Mouse (Mus musculus): Measurements from ENCODE around the gene D10Wsu102e. TPM values are rescaled to one million over a fixed set of nuclear protein-coding genes. Genes with fewer than 3 reads are reported as not detected.
"Not testable (repeated sequence)": the region's sequence is repeated elsewhere in the genome, so short reads cannot be mapped to it uniquely, and the experiment has no call there.

The D10Wsu102e gene
- polyA plus RNA-seq, 1 experiment from 2014 or later = 1.0 TPM

GRCm38 (mm10) chr10:83477286-83477685 is 117.3 kb downstream of the D10Wsu102e start:
- no peak overlapping the region for H3K9ac ChIP-seq (ENCODE audit: low read length)
- no peaks in the 10 kb centered on the region; the same call in 1 of the 2 replicates for H3K9me3 ChIP-seq (ENCODE audit: control insufficient read depth, low read length)
- ATAC-seq (ENCODE audit: low FRiP score) (no peak), DNase-seq (ENCODE audit: low spot score, missing footprints) (no peak)
- H3K27me3 ChIP-seq (ENCODE audit: control insufficient read depth, insufficient read depth, low read length) = no peaks in the 10 kb centered on the region
- 86% methylated on average over 5 of the region's 5 CpGs for WGBS
- no peaks in the 10 kb centered on the region for H3K36me3 ChIP-seq (ENCODE audit: control insufficient read depth, insufficient read depth, low read length)
- H3K27ac ChIP-seq (ENCODE audit: low read depth, low read length) = no peak overlapping the region
- no peaks in the 10 kb centered on the region for H3K4me1 ChIP-seq (ENCODE audit: control insufficient read depth, insufficient read depth, low read length)
- no peak overlapping the region for H3K4me3 ChIP-seq (ENCODE audit: low read depth, low read length)
- H3K4me2 ChIP-seq = no peak overlapping the region

GRCm38 (mm10) chr10:83490506-83490905 is 130.5 kb downstream of the D10Wsu102e start:
- no peak overlapping the region for H3K9ac ChIP-seq (ENCODE audit: low read length)
- no peak overlapping the region for H3K4me3 ChIP-seq (ENCODE audit: low read depth, low read length)
- no peaks in the 10 kb centered on the region for H3K9me3 ChIP-seq (ENCODE audit: control insufficient read depth, low read length)
- 91% methylated on average over 6 of the region's 6 CpGs for WGBS
- H3K36me3 ChIP-seq (ENCODE audit: control insufficient read depth, insufficient read depth, low read length) = no peaks in the 10 kb centered on the region
- no peaks in the 10 kb centered on the region for H3K4me1 ChIP-seq (ENCODE audit: control insufficient read depth, insufficient read depth, low read length)
- no peak overlapping the region for H3K27ac ChIP-seq (ENCODE audit: low read depth, low read length)
- DNase-seq (ENCODE audit: low spot score, missing footprints) (no peak), ATAC-seq (ENCODE audit: low FRiP score) (no peak)
- no peaks in the 10 kb centered on the region for H3K27me3 ChIP-seq (ENCODE audit: control insufficient read depth, insufficient read depth, low read length)
- H3K4me2 ChIP-seq = no peak overlapping the region

- H3K36me3 ChIP-seq (ENCODE audit: control insufficient read depth, insufficient read depth, low read length) = no peaks in the 10 kb centered on the region
- DNase-seq (ENCODE audit: low spot score, missing footprints) (no peak), ATAC-seq (ENCODE audit: low FRiP score) (no peak)
- H3K9me3 ChIP-seq (ENCODE audit: control insufficient read depth, low read length) = no peaks in the 10 kb centered on the region
- no peaks in the 10 kb centered on the region for H3K27me3 ChIP-seq (ENCODE audit: control insufficient read depth, insufficient read depth, low read length)
- WGBS = 90% methylated on average over 13 of the region's 13 CpGs
- no peak overlapping the region for H3K9ac ChIP-seq (ENCODE audit: low read length)
- H3K4me1 ChIP-seq (ENCODE audit: control insufficient read depth, insufficient read depth, low read length) = no peaks in the 10 kb centered on the region
- no peak overlapping the region for H3K27ac ChIP-seq (ENCODE audit: low read depth, low read length)
- no peak overlapping the region for H3K4me3 ChIP-seq (ENCODE audit: low read depth, low read length)
- H3K4me2 ChIP-seq = no peak overlapping the region
These were observed 137.3 kb downstream of the D10Wsu102e start for GRCm38 (mm10) chr10:83497321-83497720.

GRCm38 (mm10) chr10:83508962-83509660 is 149.1 kb downstream of the D10Wsu102e start:
- no peak overlapping the region for H3K9ac ChIP-seq (ENCODE audit: low read length)
- no peak overlapping the region for H3K4me3 ChIP-seq (ENCODE audit: low read depth, low read length)
- H3K27me3 ChIP-seq (ENCODE audit: control insufficient read depth, insufficient read depth, low read length) = no peaks in the 10 kb centered on the region
- no peak overlapping the region for H3K27ac ChIP-seq (ENCODE audit: low read depth, low read length)
- no peaks in the 10 kb centered on the region for H3K9me3 ChIP-seq (ENCODE audit: control insufficient read depth, low read length)
- H3K36me3 ChIP-seq (ENCODE audit: control insufficient read depth, insufficient read depth, low read length) = no peaks in the 10 kb centered on the region
- 62% methylated on average over 8 of the region's 8 CpGs for WGBS
- no peaks in the 10 kb centered on the region for H3K4me1 ChIP-seq (ENCODE audit: control insufficient read depth, insufficient read depth, low read length)
- H3K4me2 ChIP-seq = no peak overlapping the region
- DNase-seq (ENCODE audit: low spot score, missing footprints) = no peak
- ATAC-seq (ENCODE audit: low FRiP score) = no peak

GRCm38 (mm10) chr10:83511304-83511703 is 151.3 kb downstream of the D10Wsu102e start:
- no peak overlapping the region for H3K4me3 ChIP-seq (ENCODE audit: low read depth, low read length)
- no peaks in the 10 kb centered on the region for H3K9me3 ChIP-seq (ENCODE audit: control insufficient read depth, low read length)
- ATAC-seq (ENCODE audit: low FRiP score) (no peak), DNase-seq (ENCODE audit: low spot score, missing footprints) (no peak)
- no peaks in the 10 kb centered on the region for H3K4me1 ChIP-seq (ENCODE audit: control insufficient read depth, insufficient read depth, low read length)
- WGBS = 84% methylated on average over 5 of the region's 5 CpGs
- H3K36me3 ChIP-seq (ENCODE audit: control insufficient read depth, insufficient read depth, low read length) = no peaks in the 10 kb centered on the region
- no peak overlapping the region for H3K9ac ChIP-seq (ENCODE audit: low read length)
- no peak overlapping the region for H3K4me2 ChIP-seq
- no peaks in the 10 kb centered on the region for H3K27me3 ChIP-seq (ENCODE audit: control insufficient read depth, insufficient read depth, low read length)
- H3K27ac ChIP-seq (ENCODE audit: low read depth, low read length) = no peak overlapping the region

GRCm38 (mm10) chr10:83513736-83514135 is 153.7 kb downstream of the D10Wsu102e start:
- 86% methylated on average over 8 of the region's 8 CpGs for WGBS
- H3K9me3 ChIP-seq (ENCODE audit: control insufficient read depth, low read length) = no peaks in the 10 kb centered on the region
- no peaks in the 10 kb centered on the region for H3K36me3 ChIP-seq (ENCODE audit: control insufficient read depth, insufficient read depth, low read length)
- no peak overlapping the region for H3K9ac ChIP-seq (ENCODE audit: low read length)
- ATAC-seq (ENCODE audit: low FRiP score) (no peak), DNase-seq (ENCODE audit: low spot score, missing footprints) (no peak)
- H3K27ac ChIP-seq (ENCODE audit: low read depth, low read length) = no peak overlapping the region
- H3K4me1 ChIP-seq (ENCODE audit: control insufficient read depth, insufficient read depth, low read length) = no peaks in the 10 kb centered on the region
- H3K4me2 ChIP-seq = no peak overlapping the region
- no peaks in the 10 kb centered on the region for H3K27me3 ChIP-seq (ENCODE audit: control insufficient read depth, insufficient read depth, low read length)
- H3K4me3 ChIP-seq (ENCODE audit: low read depth, low read length) = no peak overlapping the region

GRCm38 (mm10) chr10:83520990-83521389 is 161.0 kb downstream of the D10Wsu102e start:
- no peaks in the 10 kb centered on the region for H3K36me3 ChIP-seq (ENCODE audit: control insufficient read depth, insufficient read depth, low read length)
- ATAC-seq (ENCODE audit: low FRiP score) (no peak), DNase-seq (ENCODE audit: low spot score, missing footprints) (no peak)
- no peak overlapping the region for H3K4me3 ChIP-seq (ENCODE audit: low read depth, low read length)
- H3K27ac ChIP-seq (ENCODE audit: low read depth, low read length) = no peak overlapping the region
- no peaks in the 10 kb centered on the region for H3K9me3 ChIP-seq (ENCODE audit: control insufficient read depth, low read length)
- H3K9ac ChIP-seq (ENCODE audit: low read length) = no peak overlapping the region
- H3K27me3 ChIP-seq (ENCODE audit: control insufficient read depth, insufficient read depth, low read length) = no peaks in the 10 kb centered on the region
- H3K4me1 ChIP-seq (ENCODE audit: control insufficient read depth, insufficient read depth, low read length) = no peaks in the 10 kb centered on the region
- 76% methylated on average over 4 of the region's 4 CpGs for WGBS
- no peak overlapping the region for H3K4me2 ChIP-seq

GRCm38 (mm10) chr10:83524238-83524637 is 164.2 kb downstream of the D10Wsu102e start:
- H3K27me3 ChIP-seq (ENCODE audit: control insufficient read depth, insufficient read depth, low read length); ATAC-seq (ENCODE audit: low FRiP score); H3K4me2 ChIP-seq; H3K9me3 ChIP-seq (ENCODE audit: control insufficient read depth, low read length); DNase-seq (ENCODE audit: low spot score, missing footprints); H3K4me3 ChIP-seq (ENCODE audit: low read depth, low read length); H3K36me3 ChIP-seq (ENCODE audit: control insufficient read depth, insufficient read depth, low read length); H3K4me1 ChIP-seq (ENCODE audit: control insufficient read depth, insufficient read depth, low read length); H3K27ac ChIP-seq (ENCODE audit: low read depth, low read length); H3K9ac ChIP-seq (ENCODE audit: low read length): not testable (repeated sequence)

GRCm38 (mm10) chr10:83530384-83530967 is 170.5 kb downstream of the D10Wsu102e start:
- Histone ChIP-seq H3K9me3 (ENCODE audit: control insufficient read depth, low read length) (no peaks in the 10 kb centered on the region), H3K4me3 (ENCODE audit: low read depth, low read length) (no peak overlapping the region), H3K9ac (ENCODE audit: low read length) (no peak overlapping the region), H3K36me3 (ENCODE audit: control insufficient read depth, insufficient read depth, low read length) (no peaks in the 10 kb centered on the region), H3K4me1 (ENCODE audit: control insufficient read depth, insufficient read depth, low read length) (no peaks in the 10 kb centered on the region; the same call in 1 of the 2 replicates), H3K4me2 (no peak overlapping the region), H3K27me3 (ENCODE audit: control insufficient read depth, insufficient read depth, low read length) (no peaks in the 10 kb centered on the region), H3K27ac (ENCODE audit: low read depth, low read length) (no peak overlapping the region)
- WGBS = 86% methylated on average over 6 of the region's 6 CpGs
- no peak for ATAC-seq (ENCODE audit: low FRiP score)
- DNase-seq (ENCODE audit: low spot score, missing footprints) = no peak
